Comparison of ENCODE assay signal across 20 mouse cellular contexts in genomic region chr7:35556905-35557304, GRCm38 (mm10). TPM values are rescaled to one million over a fixed set of nuclear protein-coding genes. Genes with fewer than 3 reads are reported as not detected.
DNase-seq lines count a peak whose midpoint lies in the region; ATAC-seq and TF ChIP-seq lines count a peak whose summit lies in the region.
"Had no signal": no experiment of that assay in that cellular context is flagged by ENCODE, and none has a peak within 500 bp of the region (broad histone marks: within the 10 kb centered on the region; RNA-seq: fewer than 3 reads in every experiment).

No protein-coding gene starts in this region.

- ATAC-seq in lung, embryonic 14.5 days (ENCODE audit: insufficient read depth) = no peak
- ATAC-seq in megakaryocyte progenitor cell, adult 5-6 weeks (replicated peaks; ENCODE audit: poor library complexity) = peak; percentile 12

- H3K27ac ChIP-seq in lung, embryonic 14.5 days (ENCODE audit: low read depth) = no peak overlapping the region
- H3K27ac ChIP-seq in liver, adult 2 months (replicated peaks; ENCODE audit: insufficient read depth, low read depth, low read length) = peak overlapping the region; percentile 44

- no peak for TF ChIP-seq CTCF in lung, embryonic 14.5 days (IDR thresholded peaks at IDR 0.05; ENCODE audit: low read depth)
- no peak for TF ChIP-seq CTCF in liver, adult 2 months (IDR thresholded peaks at IDR 0.05; ENCODE audit: low read depth, low read length)

- H3K4me1 ChIP-seq in lung, embryonic 14.5 days (ENCODE audit: insufficient read depth) = no peaks in the 10 kb centered on the region
- peaks cover 25% of the 10 kb centered on the region for H3K4me1 ChIP-seq in liver, adult 2 months (ENCODE audit: control insufficient read depth, insufficient read depth, low read length)

- DNase-seq in lung, embryonic 14.5 days = no peak
- no peak for DNase-seq in lung, postnatal 36 days
- peak; percentile 84 for DNase-seq in c-Kit-positive CD71-positive TER-119-positive erythroid progenitor cells, embryonic 14.5 days (ENCODE audit: low spot score)
- peak; percentile 7 for DNase-seq in liver, adult 2 months (ENCODE audit: extremely low read depth, low read depth, low spot score)
- no peak for DNase-seq in thymus, adult 18-20 months
- DNase-seq in gastrocnemius, adult 18-20 months (ENCODE audit: low spot score) = no peak
- DNase-seq in gastrocnemius, postnatal 25 days = no peak
- DNase-seq: cerebellum, adult 2 months; layer of hippocampus, postnatal 36 days; lung, postnatal 4 days; midbrain, embryonic 14.5 days; retina, postnatal 1 day had no signal

- H3K9me3 ChIP-seq in lung, embryonic 14.5 days (ENCODE audit: low read depth, low read length) = no peaks in the 10 kb centered on the region
- H3K9me3 ChIP-seq: heart, embryonic 12.5 days; hindbrain, embryonic 10.5 days; limb, embryonic 15.5 days had no signal

- 84% methylated on average over 5 of the region's 5 CpGs for WGBS in lung, embryonic 14.5 days
- WGBS in liver, adult 2 months = 60% methylated on average over 5 of the region's 5 CpGs

- H3K4me3 ChIP-seq in lung, embryonic 14.5 days (ENCODE audit: low read depth, low read length) = no peak overlapping the region
- H3K4me3 ChIP-seq in liver, adult 2 months (ENCODE audit: insufficient read depth, low read depth, low read length) = no peak overlapping the region

- H3K79me2 ChIP-seq in liver, adult 2 months (ENCODE audit: control insufficient read depth, insufficient read depth, low read length) = no peaks in the 10 kb centered on the region

- no peak for TF ChIP-seq POLR2A in liver, adult 2 months (IDR thresholded peaks at IDR 0.05; ENCODE audit: extremely low read depth, insufficient read depth, low read length)

- no peak overlapping the region for H3K9ac ChIP-seq in lung, embryonic 14.5 days
- no peak overlapping the region for H3K9ac ChIP-seq in liver, adult 2 months (ENCODE audit: low read depth, low read length)
- H3K9ac ChIP-seq: limb, embryonic 15.5 days had no signal

- peak overlapping the region; percentile 93; the same call in 1 of the 2 replicates for H3K4me2 ChIP-seq in lung, embryonic 14.5 days

- H3K27me3 ChIP-seq in lung, embryonic 14.5 days (ENCODE audit: insufficient read depth, low read length) = no peaks in the 10 kb centered on the region
- no peaks in the 10 kb centered on the region for H3K27me3 ChIP-seq in liver, adult 2 months (ENCODE audit: control insufficient read depth, insufficient read depth, low read length)
- H3K27me3 ChIP-seq: heart, embryonic 12.5 days; limb, embryonic 15.5 days had no signal

- H3K36me3 ChIP-seq in lung, embryonic 14.5 days (ENCODE audit: insufficient read depth) = no peaks in the 10 kb centered on the region
- no peaks in the 10 kb centered on the region for H3K36me3 ChIP-seq in liver, adult 2 months (ENCODE audit: control insufficient read depth, insufficient read depth, low read length)
- H3K36me3 ChIP-seq: heart, embryonic 12.5 days; hindbrain, embryonic 10.5 days; limb, embryonic 15.5 days had no signal

RNA-seq across cellular contexts. Expression of gene Nudt19, which starts 0.8 kb away (rescaled TPM):
- polyA plus RNA-seq in lung, embryonic 14.5 days (2014; fragmentation: Nextera tagmentation; extraction: Ambion mirVana) = 53.9 and 54.9 TPM in 2 replicates
- total RNA-seq in liver, adult 2 months (2014; rRNA removed) = 52.3 and 66.0 TPM in 2 replicates
- 42.7 and 51.1 TPM in 2 replicates for polyA plus RNA-seq in liver, adult 2 months (2012; rRNA removed)
- total RNA-seq in megakaryocyte progenitor cell, adult 5-6 weeks (2015) = 120 and 124 TPM in 2 replicates
- 41.1 and 61.3 TPM in 2 replicates for total RNA-seq in megakaryocyte progenitor cell, adult 5-6 weeks (2017)
- total RNA-seq in gastrocnemius, adult 18-20 months (2021) = 10 to 100 TPM; 47.9 to 52.6 TPM
- total RNA-seq in gastrocnemius, postnatal 25 days (2021) = 10 to 100 TPM; 37.7 to 42.7 TPM

RNA-seq across cellular contexts. Expression of gene Tdrd12, which starts 19.4 kb away (rescaled TPM):
- polyA plus RNA-seq in lung, embryonic 14.5 days (2014; fragmentation: Nextera tagmentation; extraction: Ambion mirVana) = 0.30 and 0.75 TPM in 2 replicates
- total RNA-seq in liver, adult 2 months (2014; rRNA removed) = under 0.01 TPM in 1 of 2 replicates, not detected in the other
- polyA plus RNA-seq in liver, adult 2 months (2012; rRNA removed) = not detected in 2 replicates
- 0.20 and 0.49 TPM in 2 replicates for total RNA-seq in megakaryocyte progenitor cell, adult 5-6 weeks (2015)
- total RNA-seq in megakaryocyte progenitor cell, adult 5-6 weeks (2017) = 0.68 TPM in 1 of 2 replicates, not detected in the other
- not detected for total RNA-seq in gastrocnemius, adult 18-20 months (2021)
- total RNA-seq in gastrocnemius, postnatal 25 days (2021) = not detected
- total RNA-seq: common myeloid progenitor, adult 5-6 weeks; gastrocnemius, postnatal 4 days; neutrophil, adult 5-6 weeks had no signal
- polyA plus RNA-seq: hindbrain, embryonic 10.5 days; small intestine, adult 2 months had no signal

RNA-seq across cellular contexts. Expression of gene Rgs9bp, which starts 28.5 kb away (rescaled TPM):
- 0.24 and 0.36 TPM in 2 replicates for polyA plus RNA-seq in lung, embryonic 14.5 days (2014; fragmentation: Nextera tagmentation; extraction: Ambion mirVana)
- total RNA-seq in liver, adult 2 months (2014; rRNA removed) = under 0.01 TPM in 2 replicates
- not detected in 2 replicates for polyA plus RNA-seq in liver, adult 2 months (2012; rRNA removed)
- 0.93 and 1.2 TPM in 2 replicates for total RNA-seq in megakaryocyte progenitor cell, adult 5-6 weeks (2015)
- 0.92 and 1.0 TPM in 2 replicates for total RNA-seq in megakaryocyte progenitor cell, adult 5-6 weeks (2017)
- under 1 TPM in 1 of 2 experiments, not detected in 1; 0.11 TPM for total RNA-seq in gastrocnemius, adult 18-20 months (2021)
- under 1 TPM; 0.05 to 0.43 TPM for total RNA-seq in gastrocnemius, postnatal 25 days (2021)
- total RNA-seq: neutrophil, adult 5-6 weeks had no signal

RNA-seq across cellular contexts. Expression of gene Ankrd27, which starts 29.1 kb away (rescaled TPM):
- polyA plus RNA-seq in lung, embryonic 14.5 days (2014; fragmentation: Nextera tagmentation; extraction: Ambion mirVana) = 38.1 and 38.8 TPM in 2 replicates
- total RNA-seq in liver, adult 2 months (2014; rRNA removed) = 15.5 and 19.7 TPM in 2 replicates
- polyA plus RNA-seq in liver, adult 2 months (2012; rRNA removed) = 12.9 and 14.6 TPM in 2 replicates
- 37.5 and 44.2 TPM in 2 replicates for total RNA-seq in megakaryocyte progenitor cell, adult 5-6 weeks (2015)
- 55.8 and 57.1 TPM in 2 replicates for total RNA-seq in megakaryocyte progenitor cell, adult 5-6 weeks (2017)
- 10 to 100 TPM; 12.3 to 15.5 TPM for total RNA-seq in gastrocnemius, adult 18-20 months (2021)
- 10 to 100 TPM in 1 of 2 experiments, 1 to 10 TPM in 1; 7.9 to 11.1 TPM for total RNA-seq in gastrocnemius, postnatal 25 days (2021)

Comparison
In these comparisons a context has a peak if more than half of its experiments do, and no peak if none do; other contexts are left out.
1. DNase-seq: peak in c-Kit-positive CD71-positive TER-119-positive erythroid progenitor cells, embryonic 14.5 days (single experiment) and liver, adult 2 months (single experiment); none in lung, embryonic 14.5 days (single experiment), lung, postnatal 36 days (single experiment), thymus, adult 18-20 months (0 of 2), gastrocnemius, adult 18-20 months (single experiment) and gastrocnemius, postnatal 25 days (single experiment).